Mouse (Mus musculus): ENCODE results near the gene Atp11b. TPM values are rescaled to one million over a fixed set of nuclear protein-coding genes. Genes with fewer than 3 reads are reported as not detected.

Atp11b gene
- polyA plus RNA-seq (2014; fragmentation: Nextera tagmentation; extraction: Ambion mirVana), result 36.2 and 38.7 TPM in 2 replicates

- Histone ChIP-seq H3K9me3 (ENCODE audit: low read depth, low read length) (no peaks in the 10 kb centered on the region), H3K4me2 (peak within 1 kb of the TSS; percentile 71), H3K9ac (peak within 1 kb of the TSS; percentile 84), H3K36me3 (ENCODE audit: insufficient read depth) (no peaks in the 10 kb centered on the region), H3K27ac (ENCODE audit: low read depth) (peak within 1 kb of the TSS; percentile 95), H3K4me3 (ENCODE audit: low read depth, low read length) (peak within 1 kb of the TSS; percentile 83), H3K4me1 (ENCODE audit: insufficient read depth) (no peaks in the 10 kb centered on the region), H3K27me3 (ENCODE audit: insufficient read depth, low read length) (no peaks in the 10 kb centered on the region)
- under 1% methylated on average over 96 of the region's 114 CpGs for WGBS
- no peak for TF ChIP-seq CTCF (IDR thresholded peaks at IDR 0.05; ENCODE audit: low read depth)
- peak; percentile 87 for DNase-seq
- ATAC-seq (ENCODE audit: insufficient read depth), result peak; percentile 95
These were observed at the start of gene Atp11b for GRCm38 (mm10) chr3:35753825-35754767. Gene Atp11b, plus strand, starts transcription at chr3:35754106.

- no peak overlapping the region for H3K4me2 ChIP-seq
- TF ChIP-seq CTCF (IDR thresholded peaks at IDR 0.05; ENCODE audit: low read depth), result no peak
- H3K36me3 ChIP-seq (ENCODE audit: insufficient read depth), result no peaks in the 10 kb centered on the region
- no peak overlapping the region for H3K27ac ChIP-seq (ENCODE audit: low read depth)
- H3K4me1 ChIP-seq (ENCODE audit: insufficient read depth), result no peaks in the 10 kb centered on the region
- no peaks in the 10 kb centered on the region for H3K9me3 ChIP-seq (ENCODE audit: low read depth, low read length)
- no peaks in the 10 kb centered on the region for H3K27me3 ChIP-seq (ENCODE audit: insufficient read depth, low read length)
- no peak for ATAC-seq (ENCODE audit: insufficient read depth)
- H3K9ac ChIP-seq, result no peak overlapping the region
- 60% methylated on average over 4 of the region's 4 CpGs for WGBS
- DNase-seq, result no peak
- no peak overlapping the region for H3K4me3 ChIP-seq (ENCODE audit: low read depth, low read length)
These were observed 49.6 kb upstream of the Atp11b start for GRCm38 (mm10) chr3:35704328-35704613.

DNA sequence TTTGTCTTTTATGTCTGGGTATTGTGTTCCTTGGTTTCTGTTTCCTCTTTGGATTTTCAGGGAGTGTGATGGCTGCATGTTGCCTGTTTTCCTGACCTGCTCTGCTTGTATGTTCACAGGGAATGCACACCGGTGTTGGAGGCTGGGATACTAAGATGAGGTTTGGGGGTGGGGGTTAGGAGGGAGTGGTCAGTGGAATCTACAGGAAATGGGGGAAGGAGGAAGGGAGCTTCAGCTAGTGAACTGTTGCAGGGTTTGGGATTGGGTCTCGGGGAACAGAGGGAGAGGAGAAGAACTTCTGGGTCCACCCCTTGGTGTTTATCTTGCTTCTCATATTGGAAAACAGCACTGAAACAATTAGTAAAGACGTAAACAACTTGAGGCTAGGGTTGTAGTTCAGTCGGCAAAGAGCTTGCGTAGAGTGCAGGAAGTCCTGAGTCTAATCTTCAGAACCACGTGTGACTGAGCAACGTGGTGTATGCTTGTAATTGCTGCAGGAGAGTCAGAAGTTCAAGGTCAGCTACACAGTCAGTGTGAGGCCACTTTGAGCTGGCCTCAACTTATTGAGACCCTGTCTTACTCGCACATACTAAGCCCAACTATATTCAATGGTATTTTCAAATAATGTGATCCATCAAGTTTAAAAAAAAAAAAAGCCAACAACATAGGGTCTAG is 34.2 kb upstream of the Atp11b start:
- no peak for DNase-seq
- H3K4me2 ChIP-seq, result no peak overlapping the region
- 0 out of 2 replicates have a peak, but pooled peaks cover 2% of the 10 kb centered on the region for H3K4me1 ChIP-seq (ENCODE audit: insufficient read depth)
- H3K9me3 ChIP-seq (ENCODE audit: low read depth, low read length), result no peaks in the 10 kb centered on the region
- no peaks in the 10 kb centered on the region for H3K36me3 ChIP-seq (ENCODE audit: insufficient read depth)
- no peak overlapping the region for H3K9ac ChIP-seq
- TF ChIP-seq CTCF (IDR thresholded peaks at IDR 0.05; ENCODE audit: low read depth), result no peak
- no peak for ATAC-seq (ENCODE audit: insufficient read depth)
- H3K27ac ChIP-seq (ENCODE audit: low read depth), result no peak overlapping the region
- WGBS, result 71% methylated on average over 8 of the region's 8 CpGs
- H3K4me3 ChIP-seq (ENCODE audit: low read depth, low read length), result no peak overlapping the region
- no peaks in the 10 kb centered on the region for H3K27me3 ChIP-seq (ENCODE audit: insufficient read depth, low read length)

- H3K27ac ChIP-seq (ENCODE audit: low read depth), result peak overlapping the region; percentile 69
These were observed 33.1 kb upstream of the Atp11b start for GRCm38 (mm10) chr3:35720801-35721200.

DNA sequence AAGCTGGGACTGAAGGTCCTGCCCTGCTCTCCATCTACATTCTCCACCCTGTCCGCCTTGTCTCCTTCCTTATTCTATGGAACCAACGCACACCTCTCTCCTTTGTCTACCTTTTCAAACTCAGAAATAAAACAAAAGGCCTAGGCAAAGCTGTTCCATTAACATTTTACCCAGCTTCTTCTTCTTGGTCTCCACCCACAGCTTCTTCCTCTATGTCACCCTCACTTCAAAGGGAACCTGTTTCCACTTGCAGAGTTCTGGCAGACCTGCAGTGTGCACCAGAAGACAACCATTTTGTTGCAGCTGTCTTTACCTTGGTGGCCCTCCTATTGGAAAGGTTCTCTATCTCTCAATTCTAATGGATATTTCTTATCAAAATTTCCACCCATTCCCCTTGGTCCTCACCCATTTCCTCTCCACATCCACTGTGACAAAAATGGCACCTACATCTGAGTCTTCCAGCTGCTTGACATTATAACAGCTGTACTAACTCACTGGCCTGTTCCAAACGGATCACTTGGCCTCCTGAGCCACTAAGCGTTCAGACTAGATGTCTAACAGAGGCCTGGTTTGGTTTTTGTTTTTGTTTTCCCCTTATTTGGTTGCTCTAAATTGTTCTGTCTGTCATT is 32.0 kb upstream of the Atp11b start:
- Histone ChIP-seq H3K4me1 (ENCODE audit: insufficient read depth) (0 out of 2 replicates have a peak, but pooled peaks cover 2% of the 10 kb centered on the region), H3K36me3 (ENCODE audit: insufficient read depth) (no peaks in the 10 kb centered on the region), H3K4me2 (no peak overlapping the region), H3K9me3 (ENCODE audit: low read depth, low read length) (no peaks in the 10 kb centered on the region), H3K4me3 (ENCODE audit: low read depth, low read length) (no peak overlapping the region), H3K27me3 (ENCODE audit: insufficient read depth, low read length) (no peaks in the 10 kb centered on the region), H3K9ac (no peak overlapping the region), H3K27ac (ENCODE audit: low read depth) (no peak overlapping the region)
- DNase-seq, result no peak
- 64% methylated on average over 4 of the region's 4 CpGs for WGBS
- TF ChIP-seq CTCF (IDR thresholded peaks at IDR 0.05; ENCODE audit: low read depth), result no peak
- no peak for ATAC-seq (ENCODE audit: insufficient read depth)

More at GRCm38 (mm10) chr3:35720801-35721200, 33.1 kb upstream of the Atp11b start:
- Histone ChIP-seq H3K27me3 (ENCODE audit: insufficient read depth, low read length) (no peaks in the 10 kb centered on the region), H3K9me3 (ENCODE audit: low read depth, low read length) (no peaks in the 10 kb centered on the region), H3K36me3 (ENCODE audit: insufficient read depth) (no peaks in the 10 kb centered on the region), H3K4me2 (0 out of 2 replicates have a peak overlapping the region, but pooled peaks have one; percentile 12), H3K4me1 (ENCODE audit: insufficient read depth) (0 out of 2 replicates have a peak, but pooled peaks cover 2% of the 10 kb centered on the region), H3K4me3 (ENCODE audit: low read depth, low read length) (no peak overlapping the region), H3K9ac (no peak overlapping the region)
- DNase-seq (peak; percentile 67), ATAC-seq (ENCODE audit: insufficient read depth) (peak; percentile 87)
- WGBS, result 45% methylated on average over 3 of the region's 3 CpGs
- TF ChIP-seq CTCF (IDR thresholded peaks at IDR 0.05; ENCODE audit: low read depth), result no peak

- 86% methylated on average over 7 of the region's 7 CpGs for WGBS
- ATAC-seq (ENCODE audit: insufficient read depth), result no peak
- H3K4me1 ChIP-seq (ENCODE audit: insufficient read depth), result 0 out of 2 replicates have a peak, but pooled peaks cover 2% of the 10 kb centered on the region
These were observed 31.1 kb upstream of the Atp11b start for GRCm38 (mm10) chr3:35722811-35723210.

More at GRCm38 (mm10) chr3:35722811-35723210, 31.1 kb upstream of the Atp11b start:
- Histone ChIP-seq H3K27ac (ENCODE audit: low read depth) (no peak overlapping the region), H3K36me3 (ENCODE audit: insufficient read depth) (no peaks in the 10 kb centered on the region), H3K9ac (no peak overlapping the region), H3K4me3 (ENCODE audit: low read depth, low read length) (no peak overlapping the region), H3K9me3 (ENCODE audit: low read depth, low read length) (no peaks in the 10 kb centered on the region), H3K4me2 (no peak overlapping the region), H3K27me3 (ENCODE audit: insufficient read depth, low read length) (no peaks in the 10 kb centered on the region)
- no peak for DNase-seq
- TF ChIP-seq CTCF (IDR thresholded peaks at IDR 0.05; ENCODE audit: low read depth), result no peak
